Mouse (Mus musculus): ENCODE data around the gene Cacybp.
A peak's percentile ranks its signal among the peaks of the same experiment; 100 is the strongest.

The Cacybp gene

DNA sequence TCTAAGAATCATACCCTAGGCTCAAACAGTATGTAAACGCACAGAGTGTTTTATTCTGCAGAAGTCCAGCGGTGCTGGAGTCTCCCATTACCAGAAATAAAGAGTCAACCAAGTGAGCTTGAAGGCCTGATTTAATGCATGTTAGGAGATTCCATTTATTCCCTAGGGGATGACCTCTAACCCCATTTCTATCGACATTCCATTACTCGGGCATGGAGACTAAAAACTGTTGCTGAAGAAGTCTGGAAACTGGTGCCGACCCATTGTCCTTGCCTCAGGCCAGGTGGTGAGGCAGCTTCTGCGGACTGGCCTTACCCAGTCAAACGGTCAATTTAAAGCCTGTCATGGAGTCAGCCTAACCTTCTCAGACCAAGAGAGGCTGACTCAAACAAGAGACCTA is 1.5 kb upstream of the Cacybp start:
- DNase-seq (ENCODE audit: low read depth, low spot score) = no peak

DNA sequence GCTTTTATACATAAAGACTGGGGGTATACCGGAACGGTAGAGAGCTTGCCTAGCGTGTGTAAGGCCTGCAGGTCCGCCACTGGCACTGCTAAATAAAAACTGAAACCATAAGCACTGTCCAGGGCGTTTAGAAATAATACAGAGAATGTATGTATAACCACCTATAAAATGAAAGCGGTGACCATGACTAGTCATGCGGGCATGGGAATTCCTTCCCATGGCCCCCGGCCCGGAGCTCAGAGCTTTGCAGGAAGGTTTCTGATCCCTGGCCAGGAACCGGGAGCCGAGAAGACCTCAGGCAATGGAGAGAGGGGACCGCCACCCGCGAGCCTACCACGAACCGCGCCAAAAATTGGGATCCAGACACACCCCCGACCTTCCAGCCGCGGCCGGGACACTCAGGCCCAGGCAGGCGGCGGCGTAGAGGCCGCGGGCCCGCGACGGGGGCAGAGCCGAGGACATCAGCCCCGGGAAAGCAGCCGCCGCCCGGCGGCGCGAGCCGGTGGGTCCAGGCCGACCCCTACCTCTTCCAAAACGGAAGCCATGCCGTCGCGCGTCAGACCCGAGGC is 468 bp downstream of the Cacybp start:
- peak; percentile 40 for DNase-seq (ENCODE audit: low read depth, low spot score)

DNA sequence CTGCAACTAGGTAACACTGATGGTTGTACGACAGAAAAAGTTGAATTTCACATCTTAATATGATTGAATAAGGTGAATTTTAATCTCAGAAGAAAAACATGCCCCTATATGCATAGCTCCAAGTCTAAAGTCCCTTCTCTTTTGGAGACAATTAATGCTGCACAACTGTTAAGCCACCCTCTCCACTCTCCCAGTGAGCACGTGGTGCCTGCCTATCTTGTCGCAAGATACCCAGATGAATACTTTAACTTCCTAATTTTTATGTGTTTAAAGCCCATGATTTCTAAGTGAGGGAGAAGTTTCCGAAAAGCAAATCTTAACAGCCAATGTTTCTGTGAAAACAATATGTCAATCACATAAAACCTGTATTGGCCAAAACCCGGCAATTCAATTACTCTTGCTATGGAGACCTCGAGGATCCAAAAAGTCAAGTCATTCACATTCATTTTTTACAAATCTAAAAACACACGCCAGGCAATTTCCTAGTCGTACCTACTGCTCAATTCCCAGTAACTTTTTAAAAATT is 1.0 kb downstream of the Cacybp start:
- peak; percentile 11 for DNase-seq (ENCODE audit: low read depth, low spot score)

DNA sequence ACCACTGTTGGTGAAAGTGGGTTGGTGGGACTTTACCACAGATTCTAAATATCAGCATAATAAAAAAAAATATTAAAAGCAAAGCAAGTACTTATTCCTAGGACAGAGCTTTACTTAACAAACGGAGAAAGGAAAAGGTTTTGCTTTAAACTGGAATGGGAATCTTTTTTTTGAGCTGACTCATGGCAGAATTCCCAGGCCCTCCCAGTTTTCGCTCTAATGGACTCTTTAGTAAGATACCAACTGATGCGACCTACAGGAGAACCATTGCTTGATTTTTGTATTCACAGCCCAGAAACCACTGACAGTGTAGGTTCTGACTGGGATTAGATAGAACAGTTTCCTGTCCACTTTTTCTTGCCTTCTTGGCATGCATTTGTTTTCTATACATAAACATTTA is 2.1 kb downstream of the Cacybp start:
- DNase-seq (ENCODE audit: low read depth, low spot score) = no peak

DNA sequence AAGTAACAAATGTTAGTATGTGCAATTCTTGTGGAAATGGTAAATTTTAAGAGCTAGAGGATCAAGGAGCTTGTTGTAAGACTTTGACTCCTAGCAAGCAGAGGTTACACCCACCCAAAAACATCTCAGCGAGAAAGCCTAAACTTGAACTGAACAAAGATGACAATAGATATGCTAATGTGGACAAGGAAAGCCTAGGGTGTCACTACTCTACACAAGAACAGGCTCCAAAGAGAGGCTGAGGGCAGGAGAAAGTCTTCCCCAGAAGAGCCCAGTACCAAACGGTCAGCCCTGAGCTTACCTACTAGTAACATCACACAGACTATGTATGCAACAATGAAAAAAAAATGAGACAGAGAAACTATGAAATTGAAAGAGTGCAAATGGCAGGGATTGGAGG is 2.8 kb downstream of the Cacybp start:
- no peak for DNase-seq (ENCODE audit: low read depth, low spot score)

DNA sequence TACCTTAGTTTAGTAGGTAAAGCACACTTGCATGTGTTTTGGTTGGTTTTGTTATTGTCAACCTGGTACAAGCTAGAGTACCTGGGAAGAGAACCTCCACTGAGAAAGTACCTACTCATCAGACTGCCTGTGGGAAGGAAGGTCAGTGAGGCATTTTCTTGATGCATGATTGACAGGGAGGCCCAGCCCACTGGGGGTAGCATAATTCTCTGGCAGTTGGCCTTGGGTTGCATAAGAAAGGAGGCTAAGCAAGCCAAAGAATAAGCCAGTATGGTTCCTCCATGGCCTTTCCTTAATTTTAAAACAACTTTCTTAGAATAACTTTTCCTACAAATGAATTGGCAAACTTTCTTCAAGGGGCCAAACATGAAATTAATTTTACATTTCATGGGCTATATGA is 7.2 kb downstream of the Cacybp start:
- no peak for DNase-seq (ENCODE audit: low read depth, low spot score)

DNA sequence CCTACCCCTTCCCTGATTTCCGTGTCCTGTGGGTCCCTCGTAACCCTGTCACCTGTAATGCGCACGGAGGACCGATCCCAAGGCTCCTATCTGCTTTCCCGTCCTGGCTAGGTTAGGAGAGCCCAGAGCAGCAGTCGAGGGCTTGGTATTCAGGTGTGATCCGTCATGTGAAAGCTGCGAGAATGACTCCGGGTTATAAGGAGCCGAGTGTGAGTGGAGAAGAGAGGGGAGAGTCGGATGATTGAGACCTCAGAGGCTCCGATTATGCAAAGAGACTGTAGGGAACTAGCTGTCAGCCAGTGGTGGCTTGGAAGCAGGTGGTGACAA is 17.4 kb downstream of the Cacybp start:
- no peak for DNase-seq (ENCODE audit: low read depth, low spot score)

DNA sequence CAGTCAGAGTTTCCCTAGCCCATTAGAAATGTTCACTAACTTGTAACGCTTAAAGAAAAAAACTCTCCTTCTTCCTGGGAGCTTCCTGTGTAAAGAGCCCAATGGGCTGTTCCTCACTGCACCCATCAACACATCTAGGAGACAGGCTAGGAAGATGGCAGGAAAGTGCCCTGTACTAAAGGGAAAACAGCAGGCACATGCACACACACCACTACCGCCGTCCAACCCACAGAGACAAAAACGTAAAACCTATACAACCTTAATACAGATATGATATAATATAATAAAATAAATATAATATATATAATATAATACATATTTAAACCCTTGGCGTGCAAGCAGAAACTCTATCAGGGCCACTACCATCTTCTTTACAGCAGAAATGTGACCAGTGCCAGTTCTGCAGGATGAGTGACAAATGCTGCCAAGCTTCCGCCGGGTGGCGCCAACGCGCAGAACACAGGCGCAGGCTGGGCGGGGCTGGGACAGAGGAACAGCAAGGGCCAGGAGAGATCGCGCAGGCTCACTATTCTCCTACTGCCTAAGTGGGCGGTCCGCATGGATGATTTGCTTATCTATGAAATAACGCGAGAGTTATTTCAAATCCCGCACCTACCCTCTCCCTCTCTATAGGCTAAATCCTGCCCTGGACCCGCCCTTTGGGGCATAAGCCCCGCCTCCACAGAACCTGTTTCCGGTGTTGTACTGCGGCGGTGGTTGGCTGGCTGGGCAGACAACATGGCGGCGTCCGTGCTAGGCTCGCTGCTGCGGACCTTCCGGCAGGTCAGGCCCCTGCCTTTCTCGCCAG is 17.9 kb downstream of the Cacybp start, which contains the start of gene Mrps14:
Gene Mrps14, plus strand, starts transcription at position 687 of the 808 bp plus-strand sequence.
- DNase-seq (ENCODE audit: low read depth, low spot score) = peak; percentile 100

DNA sequence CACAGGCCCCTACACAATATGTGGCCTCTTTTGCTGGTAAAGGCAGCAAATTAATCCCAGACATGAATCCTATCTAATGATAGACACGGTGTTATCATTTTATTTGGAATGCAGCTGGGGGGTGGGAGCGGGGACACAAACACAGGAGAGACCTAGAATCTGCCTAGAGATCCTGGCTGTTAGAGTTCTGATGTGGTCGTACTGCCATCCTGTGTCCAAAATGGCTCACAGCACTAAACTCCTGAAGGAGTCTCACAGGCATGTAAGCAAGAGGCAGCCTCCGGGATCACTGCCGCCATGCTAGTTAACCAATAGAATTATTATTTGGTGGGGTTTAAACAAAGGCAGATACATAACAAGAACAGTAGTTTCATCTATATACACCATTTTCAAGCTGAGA is 28.2 kb downstream of the Cacybp start:
- DNase-seq (ENCODE audit: low read depth, low spot score) = peak; percentile 48

DNA sequence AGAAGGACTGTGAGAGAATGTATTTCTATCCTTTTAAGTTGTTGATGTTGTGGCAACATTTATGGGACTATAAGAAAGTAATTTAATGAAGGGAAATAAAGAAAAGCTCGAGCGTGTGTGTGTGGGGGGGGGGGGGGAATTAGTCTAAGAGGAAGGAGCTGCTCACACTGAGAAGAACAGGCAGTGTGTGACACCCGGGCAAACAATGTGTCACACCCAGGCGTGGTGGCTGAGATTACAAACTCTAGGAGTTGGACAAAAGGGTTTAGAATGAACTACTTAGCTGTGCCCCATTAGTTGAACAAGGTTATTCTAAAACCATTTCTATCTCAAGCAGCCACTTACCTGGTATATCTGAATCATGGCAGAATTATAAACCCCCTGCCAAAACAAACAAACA is 31.5 kb downstream of the Cacybp start:
- no peak for DNase-seq (ENCODE audit: low read depth, low spot score)

DNA sequence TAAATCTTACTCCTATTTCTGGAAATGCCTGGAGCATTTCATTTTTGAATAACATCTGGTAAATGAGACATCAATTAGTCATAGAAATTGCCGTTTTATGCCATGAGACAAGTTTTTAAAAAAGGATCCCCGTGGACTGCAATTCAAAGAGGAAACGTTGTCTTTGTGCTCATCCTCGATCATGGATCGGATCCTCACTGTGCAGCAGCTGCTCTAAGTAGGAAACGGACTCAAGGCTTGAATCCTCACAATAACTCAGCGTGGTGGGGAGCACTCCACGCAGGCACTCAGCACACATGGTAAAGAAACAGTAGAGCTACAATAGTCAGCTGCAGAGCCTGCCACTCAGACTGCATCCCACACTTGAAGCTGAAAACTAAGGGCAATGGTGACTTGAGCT is 35.8 kb downstream of the Cacybp start:
- DNase-seq (ENCODE audit: low read depth, low spot score) = no peak

DNA sequence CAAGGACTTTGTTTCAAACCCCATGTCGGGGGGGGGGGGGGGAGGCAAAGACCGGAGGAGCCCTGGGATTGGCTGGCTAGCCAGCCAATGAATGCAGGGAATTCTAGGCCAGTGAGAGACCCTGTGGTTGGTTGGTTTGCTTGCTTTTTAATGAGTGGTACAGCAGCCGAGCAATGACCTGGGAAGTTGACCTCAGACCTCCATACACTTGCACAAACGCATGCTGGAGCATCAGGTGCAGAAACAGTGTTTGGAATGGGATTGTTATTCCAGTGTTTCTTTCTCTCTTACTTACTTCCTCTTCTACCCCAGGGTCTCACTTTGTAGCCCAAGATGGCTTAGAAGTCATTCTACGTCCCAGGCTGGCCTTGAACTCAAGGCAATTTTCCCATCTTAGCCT is 46.1 kb downstream of the Cacybp start:
- DNase-seq (ENCODE audit: low read depth, low spot score) = no peak

DNA sequence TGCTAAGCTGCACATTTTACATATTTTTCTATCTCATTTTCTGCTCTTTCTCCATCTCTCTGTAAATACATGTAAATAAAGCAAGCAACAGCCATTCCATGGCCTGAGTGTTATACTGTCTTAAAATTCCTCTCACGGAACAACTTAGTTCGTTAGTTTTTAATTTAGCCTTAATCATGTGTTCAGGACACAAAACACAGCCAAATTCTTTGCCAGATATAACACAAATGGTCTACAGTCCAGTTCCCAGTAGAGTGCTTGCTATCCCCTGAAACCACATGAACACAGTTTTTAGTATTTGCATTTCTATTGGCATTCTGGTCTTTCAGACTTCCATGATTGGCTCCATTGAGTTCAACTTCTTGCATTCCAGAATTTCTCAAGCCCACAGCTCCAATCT is 54.5 kb downstream of the Cacybp start:
- no peak for DNase-seq (ENCODE audit: low read depth, low spot score)

DNA sequence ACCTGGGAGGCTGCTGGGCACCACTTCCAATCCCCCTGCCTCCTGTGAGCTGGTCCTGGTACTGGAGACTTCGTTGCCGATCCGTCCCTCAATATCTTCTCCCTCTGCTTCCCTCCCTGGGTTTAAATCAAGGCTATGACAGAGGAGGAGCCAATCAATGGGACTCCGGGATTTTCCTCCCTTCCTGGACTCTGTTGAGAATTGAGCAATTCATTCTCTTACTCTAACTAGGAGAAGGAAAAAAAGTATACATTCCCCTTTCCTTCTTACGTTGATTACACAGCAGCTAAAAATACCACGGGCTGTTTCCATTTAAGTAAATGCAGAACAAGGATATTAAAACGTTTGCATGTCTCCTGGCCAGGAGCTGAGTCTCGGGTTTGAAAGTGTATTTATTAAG is 59.2 kb downstream of the Cacybp start, which contains the start of gene Tnn:
Gene Tnn, minus strand, starts transcription at position 101 of the 400 bp plus-strand sequence.
- DNase-seq (ENCODE audit: low read depth, low spot score) = no peak

All from CD4-positive, CD25-positive, alpha-beta regulatory T cell, adult 2 months (primary cell).